Mouse (Mus musculus) embryonic facial prominence, embryonic 11.5 days (tissue): ENCODE measurements around the gene Inca1. TPM values are rescaled to one million over a fixed set of nuclear protein-coding genes. Genes with fewer than 3 reads are reported as not detected.
A peak's percentile ranks its signal among the peaks of the same experiment; 100 is the strongest.

Experiments
- ATAC-seq: fragments of 200-750 bp; cut with Nextera tagmentation; replicated peaks from 2 replicates; pipeline ENCODE4 v1.8.0; 2017; ENCODE audit warnings: low read depth; ENCODE audit not compliant: insufficient number of reproducible peaks, low FRiP score, low TSS enrichment
- DNase-seq: peaks from one replicate; pipeline ENCODE4 v3.0.0-alpha.2; 2015; ENCODE audit warnings: low spot score
- H3K27ac ChIP-seq: fragments of 300-500 bp; sonication (generic); replicated peaks from 2 replicates; pipeline ENCODE4 v1.5.1; 2014; ENCODE audit warnings: mild to moderate bottlenecking, low read depth, low read length, control low read depth
- H3K27me3 ChIP-seq: fragments of 300-500 bp; sonication (generic); 2 replicates; pipeline ENCODE4 v1.6.1; 2014; ENCODE audit warnings: mild to moderate bottlenecking, low read length, moderate library complexity, mixed read lengths; ENCODE audit not compliant: control insufficient read depth, insufficient read depth
- H3K36me3 ChIP-seq: fragments of 300-500 bp; sonication (generic); replicated peaks from 2 replicates; pipeline ENCODE4 v1.6.1; 2014; ENCODE audit warnings: low read depth, mild to moderate bottlenecking, low read length, moderate library complexity, mixed read lengths; ENCODE audit not compliant: control insufficient read depth, insufficient read depth
- H3K4me1 ChIP-seq: fragments of 300-500 bp; sonication (generic); 2 replicates; pipeline ENCODE4 v1.6.1; 2014; ENCODE audit warnings: low read length, mixed read lengths; ENCODE audit not compliant: control insufficient read depth, insufficient read depth
- H3K4me2 ChIP-seq: fragments of 300-500 bp; sonication (generic); 2 replicates; pipeline ENCODE4 v1.6.1; 2014; ENCODE audit warnings: low read depth, mild to moderate bottlenecking, control low read depth, low read length, moderate library complexity
- H3K4me3 ChIP-seq: fragments of 300-500 bp; sonication (generic); 2 replicates; pipeline ENCODE4 v1.5.1; 2014; ENCODE audit warnings: low read depth, low read length, control low read depth
- H3K9ac ChIP-seq: fragments of 300-500 bp; sonication (generic); replicated peaks from 2 replicates; pipeline ENCODE4 v1.6.1; 2014; ENCODE audit warnings: mild to moderate bottlenecking, control low read depth, low read length
- H3K9me3 ChIP-seq: fragments of 300-500 bp; sonication (generic); replicated peaks from 2 replicates; pipeline ENCODE4 v1.6.1; 2016; ENCODE audit warnings: mild to moderate bottlenecking, low read length, inconsistent platforms, mixed read lengths; ENCODE audit not compliant: control insufficient read depth
- whole genome bisulfite sequencing: fragments of 180-500 bp; shearing (Covaris S2); extraction: QIAGEN DNeasy Blood & Tissue Kit; methylation state at CpG from one replicate; pipeline ENCODE4 v1.1.7; 2014; 5-methylcytosine and 5-hydroxymethylcytosine counted together
- polyA plus RNA-seq: library from polyadenylated mRNA; unstranded; fragments of >200 nt; fragmentation: Nextera tagmentation; extraction: Ambion mirVana; gene quantifications from 2 replicates; pipeline ENCODE4 v1.2.1, GENCODE M21; 2014

Inca1 gene
- polyA plus RNA-seq, 1 experiment from 2014 or later = 0.73 TPM

- Histone ChIP-seq H3K4me1 (peaks cover 10% of the 10 kb centered on the region), H3K9me3 (no peaks in the 10 kb centered on the region), H3K36me3 (peaks cover 17% of the 10 kb centered on the region), H3K4me3 (peak overlapping the region; percentile 100), H3K9ac (peak overlapping the region; percentile 97), H3K27me3 (no peaks in the 10 kb centered on the region), H3K4me2 (peak overlapping the region; percentile 95), H3K27ac (peak overlapping the region; percentile 97)
- 49% methylated on average over 6 of the region's 6 CpGs for WGBS
- DNase-seq (peak; percentile 25), ATAC-seq (no peak)
Measured at GRCm38 (mm10) chr11:70652884-70653344, 47.0 kb downstream of the Inca1 start.

DNA sequence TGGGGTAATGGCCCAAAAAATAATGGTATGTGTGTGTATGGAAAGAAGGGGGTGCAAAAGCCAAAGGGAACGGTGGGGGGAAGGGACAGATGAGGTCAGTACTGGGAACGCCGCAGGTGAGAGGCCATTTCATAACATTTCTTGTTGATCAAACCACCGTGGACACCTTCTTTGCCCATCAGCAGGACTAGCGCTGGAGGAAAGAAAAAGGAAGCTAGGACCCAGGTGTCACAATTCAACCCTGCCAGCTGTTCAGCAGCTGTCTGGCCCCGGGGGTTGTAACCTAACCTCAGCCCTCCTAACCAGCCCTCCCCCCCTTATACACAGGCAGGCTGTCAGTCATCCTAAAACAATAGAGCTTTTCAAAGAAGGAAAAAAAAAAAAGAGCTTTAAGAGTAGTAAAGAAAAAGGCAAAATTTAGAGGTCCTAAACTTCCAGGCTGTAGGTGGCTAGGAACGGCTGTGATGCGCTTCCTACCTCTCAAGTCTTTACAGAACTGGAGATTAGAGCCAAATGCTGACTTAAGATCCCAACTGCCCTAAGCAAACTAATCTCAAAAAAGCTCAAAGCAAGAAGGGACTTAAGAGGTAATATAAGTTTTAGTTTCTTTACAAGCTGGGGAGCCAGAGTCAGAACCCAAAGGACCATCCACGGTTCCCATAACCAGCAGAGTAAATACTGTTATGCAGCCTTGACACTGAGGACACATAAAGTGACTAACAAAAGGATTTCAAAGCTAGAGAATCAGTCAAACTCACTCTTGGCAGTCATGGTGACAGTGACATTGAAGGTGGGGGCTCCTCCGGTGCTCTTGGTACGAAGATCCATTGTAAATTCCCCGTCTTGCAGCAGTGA lies 47.7 kb downstream of the Inca1 start:
- peak overlapping the region; percentile 97 for H3K9ac ChIP-seq
- peaks cover 11% of the 10 kb centered on the region for H3K4me1 ChIP-seq
- H3K9me3 ChIP-seq = no peaks in the 10 kb centered on the region
- H3K4me3 ChIP-seq = peak overlapping the region; percentile 100
- ATAC-seq (no peak), DNase-seq (peak; percentile 67)
- H3K4me2 ChIP-seq = peak overlapping the region; percentile 95
- H3K27me3 ChIP-seq = no peaks in the 10 kb centered on the region
- 45% methylated on average over 12 of the region's 12 CpGs for WGBS
- no peak overlapping the region for H3K27ac ChIP-seq
- H3K36me3 ChIP-seq = peaks cover 17% of the 10 kb centered on the region

- no peak overlapping the region; the same call in 1 of the 2 replicates for H3K4me2 ChIP-seq
- no peaks in the 10 kb centered on the region for H3K9me3 ChIP-seq
- no peak overlapping the region for H3K9ac ChIP-seq
- ATAC-seq = no peak
- peaks cover 4% of the 10 kb centered on the region for H3K4me1 ChIP-seq
- 80% methylated on average over 2 of the region's 2 CpGs for WGBS
- DNase-seq = no peak
- H3K27ac ChIP-seq = no peak overlapping the region
- H3K4me3 ChIP-seq = no peak overlapping the region; the same call in 1 of the 2 replicates
- peaks cover 17% of the 10 kb centered on the region for H3K36me3 ChIP-seq
- no peaks in the 10 kb centered on the region for H3K27me3 ChIP-seq
Measured at GRCm38 (mm10) chr11:70651391-70651790, 48.6 kb downstream of the Inca1 start.

- no peak for ATAC-seq
- H3K9me3 ChIP-seq = no peaks in the 10 kb centered on the region
- no peak overlapping the region for H3K4me2 ChIP-seq
- no peak overlapping the region for H3K4me3 ChIP-seq
- no peak for DNase-seq
- H3K9ac ChIP-seq = no peak overlapping the region
- 81% methylated on average over 12 of the region's 12 CpGs for WGBS
- H3K36me3 ChIP-seq = peaks cover 17% of the 10 kb centered on the region
- H3K27ac ChIP-seq = peak overlapping the region; percentile 13; the same call in 1 of the 2 replicates
- H3K4me1 ChIP-seq = peaks cover 4% of the 10 kb centered on the region
- no peaks in the 10 kb centered on the region for H3K27me3 ChIP-seq
Measured at GRCm38 (mm10) chr11:70650322-70651175, 49.4 kb downstream of the Inca1 start.

DNA sequence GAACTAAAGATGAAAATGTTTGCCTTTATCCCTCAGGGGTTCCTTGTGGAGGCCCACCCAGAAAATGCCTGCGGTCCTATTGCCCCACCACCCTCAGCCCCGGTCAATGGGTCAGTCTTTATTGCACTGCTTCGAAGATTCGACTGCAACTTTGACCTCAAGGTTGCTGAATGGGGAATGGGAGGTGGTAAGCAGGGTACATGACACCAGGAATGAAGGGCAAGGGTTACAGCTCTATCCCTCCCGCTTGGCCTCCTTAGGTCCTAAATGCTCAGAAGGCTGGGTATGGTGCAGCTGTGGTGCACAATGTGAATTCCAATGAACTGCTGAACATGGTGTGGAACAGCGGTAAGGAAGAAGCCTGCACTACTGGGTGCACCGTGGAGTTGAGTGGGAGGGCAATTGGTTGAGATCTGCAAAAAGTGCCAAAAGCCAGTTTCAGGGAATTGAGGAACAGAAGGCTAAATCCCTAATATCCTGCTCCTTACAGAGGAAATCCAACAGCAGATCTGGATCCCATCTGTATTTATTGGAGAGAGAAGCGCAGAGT lies 50.7 kb downstream of the Inca1 start:
- Histone ChIP-seq H3K4me1 (peaks cover 4% of the 10 kb centered on the region), H3K27ac (no peak overlapping the region), H3K27me3 (no peaks in the 10 kb centered on the region), H3K9me3 (no peaks in the 10 kb centered on the region), H3K4me3 (no peak overlapping the region), H3K36me3 (peaks cover 17% of the 10 kb centered on the region), H3K9ac (no peak overlapping the region), H3K4me2 (no peak overlapping the region; the same call in 1 of the 2 replicates)
- DNase-seq = no peak
- 82% methylated on average over 8 of the region's 8 CpGs for WGBS
- ATAC-seq = no peak

- ATAC-seq = no peak
- H3K4me3 ChIP-seq = peak overlapping the region; percentile 66
- peaks cover 17% of the 10 kb centered on the region for H3K36me3 ChIP-seq
- H3K9ac ChIP-seq = no peak overlapping the region; the same call in 1 of the 2 replicates
- no peaks in the 10 kb centered on the region for H3K9me3 ChIP-seq
- WGBS = 83% methylated on average over 4 of the region's 4 CpGs
- peak overlapping the region; percentile 84 for H3K4me2 ChIP-seq
- no peak overlapping the region for H3K27ac ChIP-seq
- no peaks in the 10 kb centered on the region for H3K27me3 ChIP-seq
- peaks cover 4% of the 10 kb centered on the region for H3K4me1 ChIP-seq
- no peak for DNase-seq
Measured at GRCm38 (mm10) chr11:70648512-70648911, 51.4 kb downstream of the Inca1 start.

GRCm38 (mm10) chr11:70647716-70648420 lies 52.1 kb downstream of the Inca1 start:
- peak; percentile 22 for ATAC-seq

More at GRCm38 (mm10) chr11:70647716-70648420, 52.1 kb downstream of the Inca1 start:
- Histone ChIP-seq H3K9ac (peak overlapping the region; percentile 68), H3K4me3 (peak overlapping the region; percentile 66), H3K27me3 (no peaks in the 10 kb centered on the region), H3K4me1 (peaks cover 4% of the 10 kb centered on the region), H3K36me3 (peaks cover 17% of the 10 kb centered on the region), H3K4me2 (peak overlapping the region; percentile 84), H3K27ac (peak overlapping the region; percentile 65), H3K9me3 (no peaks in the 10 kb centered on the region)
- DNase-seq = no peak
- 3% methylated on average over 28 of the region's 28 CpGs for WGBS
